In the genomic region with DNA sequence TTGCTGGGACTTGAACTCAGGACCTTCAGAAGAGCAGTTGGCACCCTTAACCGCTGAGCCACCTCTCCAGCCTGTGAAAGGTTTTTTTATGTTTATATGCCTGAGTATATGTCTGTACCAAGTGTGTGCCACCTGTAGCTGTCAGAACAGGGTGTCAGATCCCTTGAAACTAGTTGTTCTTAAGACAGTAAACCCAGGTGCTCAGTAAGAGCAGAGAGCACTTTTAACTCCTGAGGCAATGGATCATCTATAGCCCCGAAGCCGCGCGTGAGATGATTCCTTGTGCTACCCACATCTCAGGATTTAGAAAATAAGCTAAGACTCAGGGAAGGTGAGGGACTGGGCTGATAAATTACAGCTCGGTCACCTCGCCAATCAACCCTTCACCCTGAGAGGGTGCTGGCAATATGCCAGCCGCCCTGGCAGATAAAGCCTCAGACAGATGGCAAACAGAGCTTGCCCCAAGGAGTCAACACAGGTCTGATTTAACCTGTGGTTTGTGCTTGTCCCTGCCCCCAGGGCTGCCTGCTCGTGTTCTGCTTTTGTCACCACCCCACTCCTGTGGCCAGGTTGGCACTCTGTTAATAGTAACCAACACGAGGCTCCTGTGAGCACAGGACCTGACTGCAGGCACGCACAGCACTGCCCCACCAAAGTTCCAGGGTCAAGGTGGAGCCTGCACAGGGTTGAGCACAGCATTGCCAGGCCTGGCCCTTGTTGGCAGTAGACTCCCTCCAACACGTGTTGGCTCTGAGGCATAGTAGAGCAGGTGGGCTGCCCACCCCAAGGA, we compare ENCODE assay signal across 9 mouse cellular contexts. TPM values are rescaled to one million over a fixed set of nuclear protein-coding genes. Genes with fewer than 3 reads are reported as not detected.
DNase-seq lines count a peak whose midpoint lies in the region; ATAC-seq and TF ChIP-seq lines count a peak whose summit lies in the region.
"Had no signal": no experiment of that assay in that cellular context is flagged by ENCODE, and none has a peak within 500 bp of the region (broad histone marks: within the 10 kb centered on the region; RNA-seq: fewer than 3 reads in every experiment).

No protein-coding gene starts in this region.

- H3K36me3 ChIP-seq in heart, embryonic 12.5 days, result peaks cover 54% of the 10 kb centered on the region
- H3K36me3 ChIP-seq in midbrain, postnatal 0 days (ENCODE audit: insufficient read depth, low read length), result peaks cover 19% of the 10 kb centered on the region; the same call in 1 of the 2 replicates

- TF ChIP-seq CTCF in left cerebral cortex, adult 2 months (IDR thresholded peaks at IDR 0.05), result no peak
- no peak for TF ChIP-seq CTCF in midbrain, postnatal 0 days (IDR thresholded peaks at IDR 0.05)

- H3K4me2 ChIP-seq in heart, embryonic 12.5 days, result no peak overlapping the region
- H3K4me2 ChIP-seq in midbrain, postnatal 0 days (ENCODE audit: low read depth, low read length, poor library complexity, severe bottlenecking), result no peak overlapping the region

- peak; percentile 72 for DNase-seq in left cerebral cortex, postnatal 4 days
- no peak for DNase-seq in left cerebral cortex, adult 2 months (ENCODE audit: extremely low spot score in 1 of 2, low spot score in 2 of 2)
- DNase-seq in kidney, postnatal 36 days, result peak; percentile 81 to 87
- DNase-seq in midbrain, postnatal 0 days (ENCODE audit: low spot score), result peak; percentile 31
- no peak for DNase-seq in right cerebral cortex, postnatal 36 days (ENCODE audit: low spot score in 2 of 2)
- no peak for DNase-seq in thymus, postnatal 10 days (ENCODE audit: low spot score in 2 of 2)

- intact Hi-C loops in left cerebral cortex, postnatal 4 days (cut with DNase I), result loop anchor here (5.0 kb wide), 2 partner anchors 126 to 201 kb away; no protein-coding TSS in a partner anchor
- intact Hi-C loops in left cerebral cortex, adult 2 months (cut with DNase I), result loop anchor here (5.0 kb wide), 1 partner anchor 201 kb away; no protein-coding TSS in a partner anchor

- H3K9me3 ChIP-seq in heart, embryonic 12.5 days (replicated peaks), result 0 out of 2 replicates have a peak, but pooled peaks cover 3% of the 10 kb centered on the region
- no peaks in the 10 kb centered on the region for H3K9me3 ChIP-seq in midbrain, postnatal 0 days (ENCODE audit: low read length)

- no peak overlapping the region for H3K9ac ChIP-seq in heart, embryonic 12.5 days
- 0 out of 2 replicates have a peak overlapping the region, but pooled peaks have one; percentile 13 for H3K9ac ChIP-seq in midbrain, postnatal 0 days (replicated peaks; ENCODE audit: low read length, poor library complexity, severe bottlenecking)

- 0 out of 2 replicates have a peak, but pooled peaks have one; percentile 27 for ATAC-seq in heart, embryonic 12.5 days (ENCODE audit: insufficient number of reproducible peaks, low FRiP score)
- ATAC-seq in midbrain, postnatal 0 days (ENCODE audit: low FRiP score), result peak; percentile 18; the same call in 1 of the 2 replicates

- 59% methylated on average over 12 of the region's 12 CpGs for WGBS in heart, embryonic 12.5 days
- WGBS in midbrain, postnatal 0 days, result 66% methylated on average over 12 of the region's 12 CpGs

- peaks cover 8% of the 10 kb centered on the region for H3K4me1 ChIP-seq in brown adipose tissue, adult 24 weeks (ENCODE audit: control insufficient read depth, insufficient read depth, insufficient read length, low read length)
- peaks cover 33% of the 10 kb centered on the region for H3K4me1 ChIP-seq in heart, embryonic 12.5 days (replicated peaks)
- no peaks in the 10 kb centered on the region for H3K4me1 ChIP-seq in midbrain, postnatal 0 days (ENCODE audit: insufficient read depth, low read length)

- no peak overlapping the region for H3K4me3 ChIP-seq in left cerebral cortex, adult 2 months
- H3K4me3 ChIP-seq in brown adipose tissue, adult 24 weeks (ENCODE audit: insufficient read depth, low read depth, low read length), result no peak overlapping the region
- H3K4me3 ChIP-seq in heart, embryonic 12.5 days, result no peak overlapping the region
- no peak overlapping the region for H3K4me3 ChIP-seq in midbrain, postnatal 0 days (ENCODE audit: low read depth, low read length)

- H3K27me3 ChIP-seq in heart, embryonic 12.5 days (replicated peaks), result no peaks in the 10 kb centered on the region
- H3K27me3 ChIP-seq in midbrain, postnatal 0 days (ENCODE audit: insufficient read depth, low read length), result no peaks in the 10 kb centered on the region

- H3K27ac ChIP-seq in left cerebral cortex, adult 2 months, result no peak overlapping the region
- H3K27ac ChIP-seq in brown adipose tissue, adult 24 weeks (replicated peaks; ENCODE audit: low read depth, low read length), result peak overlapping the region; percentile 40
- H3K27ac ChIP-seq in heart, embryonic 12.5 days (ENCODE audit: poor library complexity, severe bottlenecking), result peak overlapping the region; percentile 44; the same call in 1 of the 2 replicates
- H3K27ac ChIP-seq in midbrain, postnatal 0 days (ENCODE audit: low read depth, low read length), result 0 out of 2 replicates have a peak overlapping the region, but pooled peaks have one; percentile 38
- H3K27ac ChIP-seq: macrophage had no signal

RNA-seq across cellular contexts. Expression of a gene that starts 13.5 kb away (rescaled TPM):
- 100 to 1,000 TPM; 220 to 228 TPM for total RNA-seq in left cerebral cortex, postnatal 4 days (2021)
- 100 to 1,000 TPM; 113 to 114 TPM for total RNA-seq in left cerebral cortex, adult 2 months (2021)
- 105 and 132 TPM in 2 replicates for polyA plus RNA-seq in brown adipose tissue, adult 24 weeks (2012; ENCODE audit: insufficient read depth, insufficient read length, missing spikeins)
- polyA plus RNA-seq in heart, embryonic 12.5 days (2016; fragmentation: Nextera tagmentation; extraction: Ambion mirVana), result 406 and 412 TPM in 2 replicates
- total RNA-seq in midbrain, postnatal 0 days (2014; rRNA removed), result 119 and 193 TPM in 2 replicates
- polyA plus RNA-seq in midbrain, postnatal 0 days (2015; fragmentation: Nextera tagmentation; extraction: Ambion mirVana), result 284 and 296 TPM in 2 replicates

RNA-seq across cellular contexts. Expression of a gene that starts 38.1 kb away (rescaled TPM):
- 10 to 100 TPM; 83.3 to 93.2 TPM for total RNA-seq in left cerebral cortex, postnatal 4 days (2021)
- total RNA-seq in left cerebral cortex, adult 2 months (2021), result 10 to 100 TPM; 53.5 to 58.6 TPM
- polyA plus RNA-seq in brown adipose tissue, adult 24 weeks (2012; ENCODE audit: insufficient read depth, insufficient read length, missing spikeins), result 47.3 and 49.3 TPM in 2 replicates
- 91.0 and 94.3 TPM in 2 replicates for polyA plus RNA-seq in heart, embryonic 12.5 days (2016; fragmentation: Nextera tagmentation; extraction: Ambion mirVana)
- total RNA-seq in midbrain, postnatal 0 days (2014; rRNA removed), result 44.2 and 58.1 TPM in 2 replicates
- 42.1 and 47.9 TPM in 2 replicates for polyA plus RNA-seq in midbrain, postnatal 0 days (2015; fragmentation: Nextera tagmentation; extraction: Ambion mirVana)

RNA-seq across cellular contexts. Expression of a gene that starts 44.8 kb away (rescaled TPM):
- total RNA-seq in left cerebral cortex, postnatal 4 days (2021), result 10 to 100 TPM; 29.6 to 34.4 TPM
- total RNA-seq in left cerebral cortex, adult 2 months (2021), result 10 to 100 TPM; 40.6 to 64.4 TPM
- 36.2 and 74.0 TPM in 2 replicates for polyA plus RNA-seq in brown adipose tissue, adult 24 weeks (2012; ENCODE audit: insufficient read depth, insufficient read length, missing spikeins)
- polyA plus RNA-seq in heart, embryonic 12.5 days (2016; fragmentation: Nextera tagmentation; extraction: Ambion mirVana), result 43.2 and 45.3 TPM in 2 replicates
- total RNA-seq in midbrain, postnatal 0 days (2014; rRNA removed), result 44.4 and 57.7 TPM in 2 replicates
- polyA plus RNA-seq in midbrain, postnatal 0 days (2015; fragmentation: Nextera tagmentation; extraction: Ambion mirVana), result 220 and 237 TPM in 2 replicates

Comparison
In these comparisons a context has a peak if more than half of its experiments do, and no peak if none do; other contexts are left out.
1. DNase-seq: peak in left cerebral cortex, postnatal 4 days (single experiment), kidney, postnatal 36 days (2 of 2) and midbrain, postnatal 0 days (single experiment); none in left cerebral cortex, adult 2 months (0 of 2), right cerebral cortex, postnatal 36 days (0 of 2) and thymus, postnatal 10 days (0 of 2).